Mouse (Mus musculus): ENCODE measurements around the gene Gimap8.

GRCm38 (mm10) chr6:48696830-48697554 is 50.0 kb downstream of the Gimap8 start:
- TF ChIP-seq FLI1 (IDR thresholded peaks at IDR 0.05; ENCODE audit: low read length): no peak
- TF ChIP-seq GATA1 (IDR thresholded peaks at IDR 0.05; ENCODE audit: borderline replicate concordance, low read length): no peak

Data from megakaryocyte, embryonic 14.5 days (primary cell).